ENCODE assay signal across 25 mouse cellular contexts in genomic region chr4:70545869-70546542, GRCm38 (mm10). TPM values are rescaled to one million over a fixed set of nuclear protein-coding genes. Genes with fewer than 3 reads are reported as not detected.
DNase-seq lines count a peak whose midpoint lies in the region; ATAC-seq and TF ChIP-seq lines count a peak whose summit lies in the region.
"Had no signal": no experiment of that assay in that cellular context is flagged by ENCODE, and none has a peak within 500 bp of the region (broad histone marks: within the 10 kb centered on the region; RNA-seq: fewer than 3 reads in every experiment).

No protein-coding gene starts in this region.

- TF ChIP-seq POLR2A in lung, adult 2 months (IDR thresholded peaks at IDR 0.05; ENCODE audit: borderline replicate concordance, extremely low read depth, low read depth, low read length): no peak

- no peaks in the 10 kb centered on the region for H3K79me2 ChIP-seq in macrophage (ENCODE audit: inconsistent target)

- 0 out of 2 replicates have a peak overlapping the region, but pooled peaks have one; percentile 12 for H3K27ac ChIP-seq in macrophage
- H3K27ac ChIP-seq in gastrocnemius, adult 2 months: no peak overlapping the region
- H3K27ac ChIP-seq: embryonic facial prominence, embryonic 15.5 days; forebrain, embryonic 15.5 days; heart, embryonic 10.5 days; heart, embryonic 15.5 days; hindbrain, embryonic 12.5 days had no signal

- no peaks in the 10 kb centered on the region; the same call in none of the 2 replicates for H3K4me1 ChIP-seq in lung, adult 2 months (ENCODE audit: control insufficient read depth, insufficient read depth, low read length)
- H3K4me1 ChIP-seq: embryonic facial prominence, embryonic 15.5 days; forebrain, embryonic 15.5 days; heart, embryonic 10.5 days; heart, embryonic 15.5 days; hindbrain, embryonic 12.5 days had no signal

- WGBS in lung, adult 2 months: 59% methylated on average over 2 of the region's 2 CpGs
- WGBS in macrophage (ENCODE audit: missing documents): 29% methylated on average over 2 of the region's 2 CpGs

- H3K36me3 ChIP-seq in macrophage (ENCODE audit: inconsistent target): no peaks in the 10 kb centered on the region
- H3K36me3 ChIP-seq: embryonic facial prominence, embryonic 15.5 days; forebrain, embryonic 15.5 days; heart, embryonic 10.5 days; heart, embryonic 15.5 days; hindbrain, embryonic 12.5 days had no signal

- DNase-seq in lung, postnatal 36 days: peak; percentile 32
- no peak for DNase-seq in lung, adult 2 months
- peak; percentile 93 for DNase-seq in fat pad, adult 2 months (ENCODE audit: extremely low read depth, low read depth, low spot score)
- DNase-seq in cerebellum, adult 11-12 months: no peak
- no peak for DNase-seq in gastrocnemius, adult 2 months
- no peak for DNase-seq in heart, adult 11 months
- DNase-seq: adrenal gland, adult 2 months; adrenal gland, postnatal 25 days; cerebellum, adult 11 months; cerebellum, adult 9-10 months; cerebellum, postnatal 25 days; gastrocnemius, postnatal 14 days; heart, adult 18-20 months; heart, postnatal 14 days; kidney, adult 11 months had no signal

- H3K4me3 ChIP-seq in lung, adult 2 months (replicated peaks; ENCODE audit: extremely low read depth, low read depth, low read length): no peak overlapping the region
- H3K4me3 ChIP-seq in macrophage (ENCODE audit: inconsistent target): no peak overlapping the region
- no peak overlapping the region for H3K4me3 ChIP-seq in gastrocnemius, adult 2 months
- H3K4me3 ChIP-seq: embryonic facial prominence, embryonic 15.5 days; erythroblast, embryonic 14.5 days; forebrain, embryonic 15.5 days; heart, embryonic 10.5 days; heart, embryonic 15.5 days; hindbrain, embryonic 12.5 days had no signal

- peak; percentile 62 for ATAC-seq in neutrophil, adult 5-6 weeks (ENCODE audit: extremely low read depth, insufficient number of reproducible peaks, low FRiP score, poor library complexity, severe bottlenecking)
- ATAC-seq: forebrain, embryonic 15.5 days; hindbrain, embryonic 16.5 days; inflammation-experienced regulatory T-cells, adult 6 months had no signal

- no peak for TF ChIP-seq CTCF in lung, adult 2 months (IDR thresholded peaks at IDR 0.05; ENCODE audit: insufficient read depth, low read length)
- no peak for TF ChIP-seq CTCF in gastrocnemius, adult 2 months (IDR thresholded peaks at IDR 0.05)

- intact Hi-C loops in gastrocnemius, adult 2 months (cut with DNase I): no loop called here

RNA-seq across cellular contexts. Expression of gene Megf9, which starts 11.2 kb away (rescaled TPM):
- 26.1 and 39.8 TPM in 2 replicates for polyA plus RNA-seq in lung, adult 2 months (2012; rRNA removed)
- 10 to 100 TPM in 8 of 26 experiments, 1 to 10 TPM in 15, under 1 TPM in 3; 0.61 to 24.0 (median 5.9) TPM for total RNA-seq in macrophage (2018; cell fraction: chromatin; rRNA removed)
- 10 to 100 TPM in 18 of 26 experiments, 1 to 10 TPM in 8; 5.4 to 55.3 (median 17.5) TPM for total RNA-seq in macrophage (2018; cell fraction: cytosol; rRNA removed)
- 10 to 100 TPM in 14 of 26 experiments, 1 to 10 TPM in 12; 3.3 to 46.3 (median 12.9) TPM for total RNA-seq in macrophage (2018; cell fraction: nucleus; rRNA removed)
- polyA plus RNA-seq in macrophage (2018): 12.2 to 39.9 TPM (median 35.6 TPM) in 3 replicates
- 12.7 and 13.0 TPM in 2 replicates for total RNA-seq in neutrophil, adult 5-6 weeks (2017)
- 1 to 10 TPM; 2.6 to 3.8 TPM for total RNA-seq in gastrocnemius, adult 2 months (2021)

Comparison
In these comparisons a context has a peak if more than half of its experiments do, and no peak if none do; other contexts are left out.
1. DNase-seq: peak in lung, postnatal 36 days (single experiment) and fat pad, adult 2 months (single experiment); none in lung, adult 2 months (single experiment), cerebellum, adult 11-12 months (single experiment), gastrocnemius, adult 2 months (single experiment) and heart, adult 11 months (single experiment).